Mouse (Mus musculus): Measurements from ENCODE around the gene Slc38a3. TPM values are rescaled to one million over a fixed set of nuclear protein-coding genes. Genes with fewer than 3 reads are reported as not detected.
A peak's percentile ranks its signal among the peaks of the same experiment; 100 is the strongest.

Slc38a3 gene
- polyA plus RNA-seq, 1 experiment, result 77.9 TPM

- Histone ChIP-seq H3K4me1 (ENCODE audit: control insufficient read depth, insufficient read depth, low read length) (peaks cover 20% of the 10 kb centered on the region), H3K4me3 (ENCODE audit: insufficient read depth, low read depth, low read length) (no peak overlapping the region; the same call in 1 of the 2 replicates), H3K36me3 (ENCODE audit: control insufficient read depth, insufficient read depth, low read length) (no peaks in the 10 kb centered on the region), H3K27ac (ENCODE audit: insufficient read depth, low read depth, low read length) (peak overlapping the region; percentile 33), H3K27me3 (replicated peaks; ENCODE audit: control insufficient read depth, insufficient read depth, low read length) (no peaks in the 10 kb centered on the region)
- TF ChIP-seq CTCF (conservative IDR thresholded peaks at IDR 0.05; ENCODE audit: insufficient read depth, insufficient read length, low read depth, low read length), result no peak
- TF ChIP-seq POLR2A (IDR thresholded peaks at IDR 0.05; ENCODE audit: low read depth, low read length), result no peak
- WGBS, result 53% methylated on average over 20 of the region's 20 CpGs
- no peak for DNase-seq
Measured at GRCm38 (mm10) chr9:107627387-107628255, 41.7 kb downstream of the Slc38a3 start.

GRCm38 (mm10) chr9:107626844-107627277, 42.5 kb downstream of the Slc38a3 start:
- no peaks in the 10 kb centered on the region for H3K36me3 ChIP-seq (ENCODE audit: control insufficient read depth, insufficient read depth, low read length)
- peak; percentile 86 for DNase-seq
- peaks cover 20% of the 10 kb centered on the region for H3K4me1 ChIP-seq (ENCODE audit: control insufficient read depth, insufficient read depth, low read length)
- H3K27ac ChIP-seq (ENCODE audit: insufficient read depth, low read depth, low read length), result no peak overlapping the region
- TF ChIP-seq POLR2A (IDR thresholded peaks at IDR 0.05; ENCODE audit: low read depth, low read length) (no peak), CTCF (conservative IDR thresholded peaks at IDR 0.05; ENCODE audit: insufficient read depth, insufficient read length, low read depth, low read length) (peak; percentile 80)
- H3K27me3 ChIP-seq (replicated peaks; ENCODE audit: control insufficient read depth, insufficient read depth, low read length), result no peaks in the 10 kb centered on the region
- 8% methylated on average over 2 of the region's 2 CpGs for WGBS
- no peak overlapping the region for H3K4me3 ChIP-seq (ENCODE audit: insufficient read depth, low read depth, low read length)

DNA sequence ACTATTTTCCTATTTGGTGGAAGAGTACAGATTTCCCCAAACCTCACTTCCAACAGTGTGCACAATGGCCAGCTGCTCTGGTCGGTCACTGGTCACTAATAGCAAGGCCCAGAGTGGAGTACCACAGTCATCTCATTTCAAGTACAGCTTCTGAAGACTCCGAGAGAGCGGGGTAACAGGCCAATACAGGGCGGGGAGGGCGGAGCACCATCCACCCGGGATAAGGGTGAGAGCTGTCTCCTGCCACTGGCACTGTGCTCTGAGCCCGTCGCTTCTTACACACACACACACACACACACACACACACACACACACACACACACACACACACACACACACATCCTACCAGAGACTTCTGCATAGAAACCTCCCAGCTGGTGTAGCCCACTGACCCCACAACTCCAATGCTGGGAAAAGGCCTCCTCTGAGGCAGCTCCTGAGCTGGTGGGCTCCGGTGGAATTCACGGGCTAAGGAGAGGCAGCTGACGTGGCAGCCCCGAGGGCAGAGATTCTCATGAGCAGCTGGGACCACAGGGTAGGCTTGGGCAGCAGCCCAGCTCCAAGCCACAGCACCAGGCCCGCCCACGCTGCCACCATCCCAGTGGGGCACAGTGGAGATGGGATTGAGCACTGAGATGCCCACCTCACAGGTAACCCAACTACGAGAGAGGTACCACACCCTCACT, 43.0 kb downstream of the Slc38a3 start:
- Histone ChIP-seq H3K27me3 (replicated peaks; ENCODE audit: control insufficient read depth, insufficient read depth, low read length) (no peaks in the 10 kb centered on the region), H3K27ac (ENCODE audit: insufficient read depth, low read depth, low read length) (no peak overlapping the region), H3K4me1 (ENCODE audit: control insufficient read depth, insufficient read depth, low read length) (peaks cover 22% of the 10 kb centered on the region), H3K4me3 (ENCODE audit: insufficient read depth, low read depth, low read length) (no peak overlapping the region), H3K36me3 (ENCODE audit: control insufficient read depth, insufficient read depth, low read length) (no peaks in the 10 kb centered on the region)
- TF ChIP-seq CTCF (conservative IDR thresholded peaks at IDR 0.05; ENCODE audit: insufficient read depth, insufficient read length, low read depth, low read length) (no peak), POLR2A (IDR thresholded peaks at IDR 0.05; ENCODE audit: low read depth, low read length) (no peak)
- no peak for DNase-seq
- 37% methylated on average over 15 of the region's 15 CpGs for WGBS

DNA sequence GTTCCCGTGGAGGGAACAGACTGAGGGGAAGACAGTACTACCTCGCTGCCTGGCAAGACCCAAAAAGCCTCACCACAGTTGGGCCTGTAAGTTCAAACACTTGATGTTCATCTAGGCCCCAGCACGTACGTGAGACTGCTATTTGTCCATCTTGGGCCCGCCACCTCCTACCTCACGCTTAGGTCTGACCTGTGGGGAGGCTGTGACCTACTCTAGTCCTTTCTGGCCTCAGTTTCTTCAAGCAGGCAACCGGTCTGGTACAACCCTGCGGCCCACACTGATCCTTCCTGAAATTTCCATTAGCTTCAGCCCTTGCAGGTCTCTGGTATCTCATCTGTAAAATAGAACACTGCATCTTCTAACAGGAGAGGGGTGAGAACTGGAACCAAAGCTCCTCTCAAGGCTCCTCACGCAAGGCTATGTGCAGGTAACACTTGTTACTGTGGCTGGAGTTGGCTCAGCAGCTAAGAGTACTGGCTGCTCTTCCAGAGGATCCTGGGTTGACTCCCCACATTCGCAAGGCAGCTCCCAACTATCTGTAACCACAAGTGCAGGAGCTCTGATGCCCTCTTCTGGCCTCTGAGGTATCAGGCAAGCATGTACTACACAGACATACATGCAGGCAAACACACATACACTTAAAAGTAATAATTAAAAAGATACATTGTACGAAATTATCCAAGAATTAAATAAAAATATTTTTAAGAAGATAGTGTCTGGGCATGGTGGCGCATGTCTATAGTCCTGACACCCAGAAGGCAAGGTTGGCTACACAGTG, 43.8 kb downstream of the Slc38a3 start:
- no peak for DNase-seq
- WGBS, result 85% methylated on average over 12 of the region's 12 CpGs
- Histone ChIP-seq H3K4me3 (ENCODE audit: insufficient read depth, low read depth, low read length) (no peak overlapping the region), H3K36me3 (ENCODE audit: control insufficient read depth, insufficient read depth, low read length) (no peaks in the 10 kb centered on the region), H3K27me3 (replicated peaks; ENCODE audit: control insufficient read depth, insufficient read depth, low read length) (no peaks in the 10 kb centered on the region), H3K4me1 (ENCODE audit: control insufficient read depth, insufficient read depth, low read length) (peaks cover 30% of the 10 kb centered on the region), H3K27ac (ENCODE audit: insufficient read depth, low read depth, low read length) (peak overlapping the region; percentile 48; the same call in 1 of the 2 replicates)
- peak; percentile 40 for TF ChIP-seq CTCF (conservative IDR thresholded peaks at IDR 0.05; ENCODE audit: insufficient read depth, insufficient read length, low read depth, low read length)
- TF ChIP-seq POLR2A (IDR thresholded peaks at IDR 0.05; ENCODE audit: low read depth, low read length), result no peak

DNA sequence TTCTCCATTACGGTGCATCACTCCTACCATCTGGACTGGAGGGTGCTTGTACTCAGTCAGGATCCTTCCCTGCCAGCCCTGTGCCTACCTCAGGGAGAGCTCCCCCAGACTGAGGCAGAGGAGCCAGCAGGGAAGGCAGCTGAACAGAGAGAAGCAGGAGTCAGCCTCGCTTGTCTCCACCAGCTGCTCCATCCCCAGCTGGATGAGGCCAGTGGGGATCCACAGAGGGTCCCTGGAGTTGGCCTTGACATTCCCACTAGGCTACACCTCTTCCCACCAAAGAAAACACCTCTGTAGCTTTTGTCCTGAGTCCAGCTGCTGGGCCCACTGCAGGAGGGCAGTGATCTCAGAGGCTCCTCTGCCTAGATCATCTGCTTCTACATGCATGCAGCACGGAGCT, 44.4 kb downstream of the Slc38a3 start:
- Histone ChIP-seq H3K36me3 (ENCODE audit: control insufficient read depth, insufficient read depth, low read length) (no peaks in the 10 kb centered on the region), H3K27me3 (replicated peaks; ENCODE audit: control insufficient read depth, insufficient read depth, low read length) (no peaks in the 10 kb centered on the region), H3K4me3 (ENCODE audit: insufficient read depth, low read depth, low read length) (no peak overlapping the region), H3K27ac (ENCODE audit: insufficient read depth, low read depth, low read length) (peak overlapping the region; percentile 48), H3K4me1 (ENCODE audit: control insufficient read depth, insufficient read depth, low read length) (peaks cover 35% of the 10 kb centered on the region)
- WGBS, result 75% methylated on average over 3 of the region's 3 CpGs
- TF ChIP-seq POLR2A (IDR thresholded peaks at IDR 0.05; ENCODE audit: low read depth, low read length) (no peak), CTCF (conservative IDR thresholded peaks at IDR 0.05; ENCODE audit: insufficient read depth, insufficient read length, low read depth, low read length) (no peak)
- DNase-seq, result no peak

DNA sequence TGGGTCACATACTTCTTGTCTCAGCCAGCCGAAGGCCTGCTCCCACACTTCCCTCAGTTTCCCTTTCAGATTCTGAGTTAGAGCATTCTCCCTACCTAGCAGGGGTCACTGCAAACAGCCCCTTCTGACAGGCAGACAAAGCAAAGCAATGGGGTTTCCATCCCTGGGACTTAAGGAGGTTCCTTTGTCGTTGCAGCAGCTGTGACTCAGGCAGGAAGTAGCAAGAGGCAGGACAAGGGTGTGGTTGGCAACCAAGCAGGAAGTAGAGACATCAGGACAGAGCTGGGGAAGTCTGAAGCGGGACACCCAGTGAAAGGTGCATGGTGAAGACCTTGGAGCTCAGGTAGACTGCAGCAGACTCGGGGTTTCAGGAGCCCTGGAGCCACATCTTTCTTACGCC, 44.8 kb downstream of the Slc38a3 start:
- Histone ChIP-seq H3K4me1 (ENCODE audit: control insufficient read depth, insufficient read depth, low read length) (peaks cover 40% of the 10 kb centered on the region), H3K27ac (ENCODE audit: insufficient read depth, low read depth, low read length) (peak overlapping the region; percentile 62), H3K36me3 (ENCODE audit: control insufficient read depth, insufficient read depth, low read length) (no peaks in the 10 kb centered on the region; the same call in 1 of the 2 replicates), H3K27me3 (replicated peaks; ENCODE audit: control insufficient read depth, insufficient read depth, low read length) (no peaks in the 10 kb centered on the region), H3K4me3 (ENCODE audit: insufficient read depth, low read depth, low read length) (no peak overlapping the region)
- WGBS, result 59% methylated on average over 5 of the region's 5 CpGs
- DNase-seq, result peak; percentile 73
- TF ChIP-seq CTCF (conservative IDR thresholded peaks at IDR 0.05; ENCODE audit: insufficient read depth, insufficient read length, low read depth, low read length) (no peak), POLR2A (IDR thresholded peaks at IDR 0.05; ENCODE audit: low read depth, low read length) (no peak)

Measured in kidney, adult 2 months (tissue).